Mouse (Mus musculus): Measurements from ENCODE around the gene Scube1.

- no peak for TF ChIP-seq CTCF (IDR thresholded peaks at IDR 0.05; ENCODE audit: low read depth)
- no peak for TF ChIP-seq EP300 (IDR thresholded peaks at IDR 0.05; ENCODE audit: low read depth)
These were observed 155.1 kb downstream of the Scube1 start for GRCm38 (mm10) chr15:83569682-83570081.
